Mouse (Mus musculus) ovary, adult 18-20 months (tissue): Measurements from ENCODE around the gene Senp3.
"Not testable (repeated sequence)": the region's sequence is repeated elsewhere in the genome, so short reads cannot be mapped to it uniquely, and the experiment has no call there.

Experiments
- DNase-seq: peaks from one replicate; pipeline ENCODE4 v3.0.0; 2022; ENCODE audit warnings: low spot score, mixed read lengths

Senp3 gene

GRCm38 (mm10) chr11:69653399-69653798 is 28.5 kb downstream of the Senp3 start:
- DNase-seq, result no peak

- DNase-seq, result no peak
Measured at GRCm38 (mm10) chr11:69645860-69646259, 36.0 kb downstream of the Senp3 start.

- DNase-seq, result no peak
Measured at GRCm38 (mm10) chr11:69635471-69635870, 46.4 kb downstream of the Senp3 start.

- DNase-seq, result peak; percentile 62
Measured at GRCm38 (mm10) chr11:69633128-69633866, 48.6 kb downstream of the Senp3 start.

- peak; percentile 100 for DNase-seq
Measured at GRCm38 (mm10) chr11:69632284-69633089, 49.4 kb downstream of the Senp3 start, which contains the start of gene Fxr2. Fxr2 (plus strand) TSS chr11:69632990.

- no peak for DNase-seq
Measured at GRCm38 (mm10) chr11:69629802-69630201, 52.1 kb downstream of the Senp3 start.

- DNase-seq, result no peak
Measured at GRCm38 (mm10) chr11:69628286-69628685, 53.6 kb downstream of the Senp3 start.

GRCm38 (mm10) chr11:69624339-69624738 is 57.5 kb downstream of the Senp3 start:
- DNase-seq, result not testable (repeated sequence)
